Mouse (Mus musculus) neural tube, embryonic 13.5 days (tissue): ENCODE data around the gene Rsbn1. TPM values are rescaled to one million over a fixed set of nuclear protein-coding genes. Genes with fewer than 3 reads are reported as not detected.

Experiments used
- ATAC-seq: fragments of 200-750 bp; cut with Nextera tagmentation; 2 replicates; pipeline ENCODE4 v1.8.0; 2017; ENCODE audit warnings: low read depth, mild to moderate bottlenecking, moderate TSS enrichment, moderate library complexity
- H3K27ac ChIP-seq: fragments of 300-500 bp; sonication (generic); replicated peaks from 2 replicates; pipeline ENCODE4 v1.5.1; 2015; ENCODE audit warnings: moderate library complexity, mild to moderate bottlenecking, inconsistent platforms
- H3K27me3 ChIP-seq: fragments of 300-500 bp; sonication (generic); 2 replicates; pipeline ENCODE4 v1.6.1; 2015; ENCODE audit warnings: mild to moderate bottlenecking, inconsistent platforms
- H3K36me3 ChIP-seq: fragments of 300-500 bp; sonication (generic); 2 replicates; pipeline ENCODE4 v1.6.1; 2015; ENCODE audit warnings: mild to moderate bottlenecking, inconsistent platforms
- H3K4me1 ChIP-seq: fragments of 300-500 bp; sonication (generic); replicated peaks from 2 replicates; pipeline ENCODE4 v1.6.1; 2015; ENCODE audit warnings: inconsistent platforms
- H3K4me2 ChIP-seq: fragments of 300-500 bp; sonication (generic); 2 replicates; pipeline ENCODE4 v1.6.1; 2015; ENCODE audit warnings: inconsistent platforms, mild to moderate bottlenecking, moderate library complexity
- H3K4me3 ChIP-seq: fragments of 300-500 bp; sonication (generic); 2 replicates; pipeline ENCODE4 v1.5.1; 2015; ENCODE audit warnings: mild to moderate bottlenecking, inconsistent platforms
- H3K9ac ChIP-seq: fragments of 300-500 bp; sonication (generic); 2 replicates; pipeline ENCODE4 v1.6.1; 2015; ENCODE audit warnings: moderate library complexity, mild to moderate bottlenecking, inconsistent platforms
- H3K9me3 ChIP-seq: fragments of 300-500 bp; sonication (generic); 2 replicates; pipeline ENCODE4 v1.6.1; 2016; ENCODE audit warnings: inconsistent platforms
- WGBS: fragments of 180-500 bp; shearing (Covaris S2); methylation state at CpG from one replicate; pipeline ENCODE4 v1.1.7; 2015; 5-methylcytosine and 5-hydroxymethylcytosine counted together
- polyA plus RNA-seq: library from polyadenylated mRNA; unstranded; fragments of >200 nt; fragmentation: Nextera tagmentation; extraction: Ambion mirVana; gene quantifications from 2 replicates; pipeline ENCODE4 v1.2.1, GENCODE M21; 2015

Gene Rsbn1
- polyA plus RNA-seq, 1 experiment from 2014 or later = 19.4 TPM

DNA sequence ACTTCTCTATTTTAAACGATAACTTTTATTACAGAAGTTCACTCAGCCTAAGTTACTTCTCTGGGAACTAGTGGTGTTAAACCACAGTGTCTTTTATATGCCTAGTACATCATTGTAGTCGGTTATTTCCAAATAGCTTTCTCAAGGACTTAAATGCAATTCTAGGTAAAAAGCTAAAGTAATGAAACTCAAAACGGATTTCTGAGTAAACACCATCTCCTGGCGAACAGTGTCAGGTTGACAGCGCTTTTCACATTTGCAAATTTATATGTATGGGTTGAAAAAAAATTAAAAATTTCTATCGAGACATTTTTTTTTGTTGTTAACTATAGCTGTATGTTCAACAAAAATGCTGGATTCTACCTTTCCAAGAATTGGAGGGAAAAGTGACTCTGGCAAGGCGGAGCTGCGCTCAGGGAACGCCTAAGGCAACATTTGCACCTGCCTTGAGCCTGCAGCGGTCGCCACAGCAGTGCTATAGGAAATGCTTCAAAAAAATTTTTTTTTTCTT is 414 bp upstream of the Rsbn1 start:
- H3K27me3 ChIP-seq = no peaks in the 10 kb centered on the region
- WGBS = 3% methylated on average over 11 of the region's 11 CpGs
- no peaks in the 10 kb centered on the region for H3K36me3 ChIP-seq
- H3K4me3 ChIP-seq = peak overlapping the region; percentile 99
- peaks cover 25% of the 10 kb centered on the region for H3K4me1 ChIP-seq
- ATAC-seq = peak; percentile 21
- peak overlapping the region; percentile 69 for H3K4me2 ChIP-seq
- H3K9me3 ChIP-seq = no peaks in the 10 kb centered on the region
- H3K27ac ChIP-seq = peak overlapping the region; percentile 86
- H3K9ac ChIP-seq = peak overlapping the region; percentile 68

DNA sequence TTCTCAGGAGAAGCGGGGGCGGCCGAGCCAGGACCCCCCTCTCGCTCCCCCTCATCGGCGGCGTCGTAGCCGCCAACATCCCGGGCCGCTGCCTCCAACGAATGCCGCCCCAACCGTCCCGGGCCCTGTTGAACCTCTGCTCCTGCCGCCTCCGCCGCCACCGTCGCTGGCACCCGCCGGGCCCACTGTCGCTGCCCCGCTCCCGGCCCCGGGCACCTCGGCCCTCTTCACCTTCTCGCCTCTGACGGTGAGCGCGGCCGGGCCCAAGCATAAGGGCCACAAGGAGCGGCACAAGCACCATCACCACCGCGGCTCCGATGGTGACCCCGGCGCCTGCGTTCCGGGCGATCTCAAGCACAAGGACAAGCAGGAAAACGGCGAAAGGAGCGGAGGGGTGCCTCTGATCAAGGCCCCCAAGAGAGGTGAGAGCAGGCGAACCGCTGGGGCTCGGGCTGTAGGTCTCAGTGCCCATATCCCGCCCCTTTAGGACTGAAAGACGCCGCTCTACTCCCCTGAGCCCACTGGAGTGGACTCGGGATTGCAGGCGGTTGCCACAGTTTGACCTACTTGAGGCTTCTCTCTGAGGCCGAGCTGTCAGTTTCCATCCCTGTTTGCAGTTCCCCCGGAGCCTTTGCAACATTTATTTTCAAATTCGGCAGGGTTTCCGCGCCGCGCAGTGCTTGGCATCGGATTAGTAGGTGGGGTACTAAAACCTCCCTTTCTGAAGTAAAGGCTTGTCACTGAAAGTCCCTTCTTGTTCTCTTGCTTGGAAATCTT is 1.0 kb downstream of the Rsbn1 start:
- Histone ChIP-seq H3K4me2 (peak overlapping the region; percentile 85), H3K9me3 (no peaks in the 10 kb centered on the region), H3K4me1 (peaks cover 28% of the 10 kb centered on the region), H3K4me3 (peak overlapping the region; percentile 99), H3K36me3 (no peaks in the 10 kb centered on the region), H3K27me3 (no peaks in the 10 kb centered on the region), H3K9ac (peak overlapping the region; percentile 97), H3K27ac (peak overlapping the region; percentile 96)
- ATAC-seq = peak; percentile 58
- under 1% methylated on average over 54 of the region's 60 CpGs for WGBS

GRCm38 (mm10) chr3:103915509-103915896 is 1.6 kb downstream of the Rsbn1 start:
- 0 out of 2 replicates have a peak overlapping the region, but pooled peaks have one; percentile 96 for H3K27ac ChIP-seq
- peak overlapping the region; percentile 99 for H3K4me3 ChIP-seq
- H3K4me1 ChIP-seq = peaks cover 31% of the 10 kb centered on the region
- ATAC-seq = no peak
- peak overlapping the region; percentile 85 for H3K4me2 ChIP-seq
- WGBS = 5% methylated on average over 7 of the region's 7 CpGs
- H3K9me3 ChIP-seq = no peaks in the 10 kb centered on the region
- peak overlapping the region; percentile 97 for H3K9ac ChIP-seq
- H3K36me3 ChIP-seq = no peaks in the 10 kb centered on the region
- H3K27me3 ChIP-seq = no peaks in the 10 kb centered on the region

DNA sequence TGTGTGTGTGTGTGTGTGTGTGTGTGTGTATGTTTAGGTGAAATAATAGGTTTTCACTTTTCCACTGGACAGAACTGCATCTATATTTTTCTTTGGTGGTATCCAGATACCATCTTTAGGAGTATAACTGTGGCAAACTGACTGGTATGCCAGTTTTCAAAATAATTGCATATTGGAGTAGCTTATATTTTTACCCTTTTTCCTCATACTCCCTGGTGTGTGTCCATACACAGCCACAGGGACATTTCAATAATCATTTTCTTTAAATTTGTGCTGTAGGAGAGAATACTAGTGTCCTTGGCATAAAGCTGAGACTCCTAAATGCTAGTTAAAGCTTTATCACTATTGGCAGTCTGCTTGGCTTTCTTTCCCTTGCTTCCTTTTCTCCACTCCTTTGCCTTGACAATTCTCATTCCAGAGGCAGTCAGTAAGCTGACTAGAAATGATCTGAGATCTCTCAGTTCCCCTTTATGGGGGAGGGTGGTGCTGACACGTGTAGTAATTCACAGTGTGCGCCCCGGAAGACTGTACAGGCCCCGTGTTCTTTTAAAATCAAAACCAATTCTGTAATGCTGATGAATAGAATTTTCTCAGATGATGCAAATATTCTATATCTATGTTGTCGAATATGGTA is 2.4 kb downstream of the Rsbn1 start:
- Histone ChIP-seq H3K4me1 (peaks cover 31% of the 10 kb centered on the region), H3K9me3 (no peaks in the 10 kb centered on the region), H3K27me3 (no peaks in the 10 kb centered on the region), H3K4me3 (peak overlapping the region; percentile 99), H3K9ac (peak overlapping the region; percentile 61), H3K36me3 (no peaks in the 10 kb centered on the region), H3K27ac (no peak overlapping the region), H3K4me2 (peak overlapping the region; percentile 85)
- no peak for ATAC-seq
- WGBS = 25% methylated on average over 5 of the region's 5 CpGs

DNA sequence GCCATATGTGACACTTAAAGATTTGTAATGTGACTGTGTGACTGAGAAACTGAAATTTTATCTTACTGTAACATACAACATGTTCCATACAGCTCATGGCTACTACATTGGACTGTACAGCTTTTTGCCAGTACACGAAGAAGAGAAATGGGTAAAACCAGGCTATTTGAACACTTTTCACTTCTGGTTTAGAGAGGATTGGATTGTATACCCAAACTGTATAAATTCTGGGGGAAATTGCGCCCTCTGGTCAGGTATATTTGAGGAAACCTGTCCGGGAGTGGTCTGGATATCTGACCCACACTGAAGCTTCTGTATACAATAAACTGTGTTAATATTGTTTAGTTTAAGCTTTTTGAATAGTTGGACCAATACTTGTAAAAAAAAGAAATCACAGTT is 2.9 kb downstream of the Rsbn1 start:
- no peak overlapping the region for H3K27ac ChIP-seq
- no peaks in the 10 kb centered on the region for H3K9me3 ChIP-seq
- H3K36me3 ChIP-seq = no peaks in the 10 kb centered on the region
- WGBS = 77% methylated on average over 3 of the region's 3 CpGs
- H3K4me1 ChIP-seq = peaks cover 35% of the 10 kb centered on the region
- peak overlapping the region; percentile 61 for H3K9ac ChIP-seq
- H3K27me3 ChIP-seq = no peaks in the 10 kb centered on the region
- H3K4me2 ChIP-seq = peak overlapping the region; percentile 85
- H3K4me3 ChIP-seq = peak overlapping the region; percentile 99
- no peak for ATAC-seq

DNA sequence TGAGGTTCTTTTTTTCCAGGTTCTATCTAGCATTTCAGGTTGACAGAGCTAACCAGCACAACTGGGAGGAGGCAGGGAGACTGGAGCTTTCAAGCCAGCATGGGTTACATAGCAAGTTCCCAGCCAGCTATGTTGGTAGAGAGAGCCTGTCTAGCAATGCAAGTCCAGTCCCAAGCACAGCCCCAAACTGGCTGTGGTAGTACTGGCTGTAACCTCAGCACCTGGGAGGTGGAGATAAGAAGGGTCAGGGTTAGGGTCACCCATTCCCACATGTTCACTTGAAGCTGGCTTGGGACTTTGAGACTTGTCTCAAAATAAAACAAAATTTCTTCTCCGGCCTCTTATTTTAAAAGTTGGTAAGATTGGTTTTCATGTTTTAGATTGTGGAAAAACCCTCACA is 6.2 kb downstream of the Rsbn1 start:
- Histone ChIP-seq H3K27me3 (no peaks in the 10 kb centered on the region), H3K27ac (no peak overlapping the region), H3K4me3 (no peak overlapping the region), H3K4me1 (peaks cover 55% of the 10 kb centered on the region), H3K4me2 (no peak overlapping the region), H3K9me3 (no peaks in the 10 kb centered on the region), H3K9ac (no peak overlapping the region), H3K36me3 (no peaks in the 10 kb centered on the region)
- ATAC-seq = no peak
- WGBS = 95% methylated on average over 1 of the region's 1 CpGs

DNA sequence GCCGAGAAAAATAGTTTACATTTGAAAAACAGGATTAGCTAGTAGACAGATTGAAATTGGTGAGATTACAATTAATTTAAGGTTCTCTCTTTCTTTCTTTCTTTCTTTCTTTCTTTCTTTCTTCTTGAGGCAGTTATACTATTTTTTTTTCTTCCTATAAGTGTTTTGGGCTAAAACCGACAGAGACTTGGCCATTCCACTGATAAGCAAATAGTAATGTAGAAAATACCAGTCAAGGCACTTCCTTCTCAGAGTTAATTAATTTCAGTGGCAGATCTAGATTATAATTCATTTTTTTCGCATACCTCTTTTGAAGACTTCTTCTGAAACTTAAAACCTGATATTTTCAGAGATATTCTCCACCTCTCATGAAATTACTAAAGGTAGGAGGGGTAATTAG is 11.4 kb downstream of the Rsbn1 start:
- no peaks in the 10 kb centered on the region for H3K27me3 ChIP-seq
- no peak overlapping the region for H3K9ac ChIP-seq
- H3K36me3 ChIP-seq = peaks cover 13% of the 10 kb centered on the region; the same call in 1 of the 2 replicates
- no peak overlapping the region for H3K4me2 ChIP-seq
- H3K4me1 ChIP-seq = peaks cover 40% of the 10 kb centered on the region
- H3K4me3 ChIP-seq = no peak overlapping the region
- no peak for ATAC-seq
- 65% methylated on average over 3 of the region's 3 CpGs for WGBS
- H3K9me3 ChIP-seq = no peaks in the 10 kb centered on the region
- no peak overlapping the region for H3K27ac ChIP-seq

GRCm38 (mm10) chr3:103927511-103927910 is 13.6 kb downstream of the Rsbn1 start:
- Histone ChIP-seq H3K9ac (no peak overlapping the region), H3K4me2 (no peak overlapping the region), H3K9me3 (no peaks in the 10 kb centered on the region), H3K4me1 (peaks cover 30% of the 10 kb centered on the region), H3K27me3 (no peaks in the 10 kb centered on the region), H3K27ac (peak overlapping the region; percentile 42; the same call in 1 of the 2 replicates), H3K36me3 (peaks cover 28% of the 10 kb centered on the region), H3K4me3 (no peak overlapping the region)
- 47% methylated on average over 6 of the region's 6 CpGs for WGBS
- no peak for ATAC-seq

DNA sequence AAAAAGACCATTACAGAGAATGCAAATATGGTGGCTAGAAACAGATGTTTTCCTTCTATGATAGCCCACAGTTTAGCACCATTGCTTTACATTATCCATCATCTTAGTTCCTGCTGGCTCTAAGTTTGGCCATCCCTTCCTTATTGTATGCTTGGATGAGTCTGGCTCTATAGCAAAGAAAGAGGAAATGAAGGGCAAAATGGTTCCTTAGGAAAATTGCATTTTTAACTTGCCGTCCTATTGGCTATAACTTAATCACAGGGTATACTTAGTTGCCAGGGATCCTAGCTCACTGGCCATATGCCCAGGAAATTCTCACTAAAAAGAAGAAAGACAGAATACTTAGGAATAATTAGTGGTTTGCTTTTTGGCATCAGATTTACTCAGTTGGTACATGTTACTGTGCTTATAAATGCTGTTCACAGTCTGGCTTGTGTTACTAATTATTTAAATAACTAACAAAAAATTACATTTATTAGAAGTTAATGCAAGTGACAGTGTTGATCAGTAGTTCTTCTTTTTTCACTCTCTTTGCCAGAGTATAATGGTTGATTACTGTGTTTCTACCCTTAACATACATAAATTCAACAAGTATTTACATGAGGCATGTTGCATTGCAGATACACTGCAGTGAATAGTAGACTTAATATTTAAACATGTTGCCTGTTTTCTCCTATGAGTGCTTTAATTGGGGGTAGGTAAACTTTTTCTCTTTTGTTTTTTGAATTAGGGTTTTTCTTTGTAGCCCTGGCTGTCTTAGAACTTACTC is 31.1 kb downstream of the Rsbn1 start:
- no peaks in the 10 kb centered on the region for H3K36me3 ChIP-seq
- ATAC-seq = no peak
- no peak overlapping the region for H3K9ac ChIP-seq
- H3K4me2 ChIP-seq = no peak overlapping the region
- no peak overlapping the region for H3K4me3 ChIP-seq
- no peaks in the 10 kb centered on the region for H3K4me1 ChIP-seq
- H3K27me3 ChIP-seq = no peaks in the 10 kb centered on the region
- H3K27ac ChIP-seq = no peak overlapping the region
- H3K9me3 ChIP-seq = no peaks in the 10 kb centered on the region
- WGBS = 81% methylated on average over 1 of the region's 1 CpGs

DNA sequence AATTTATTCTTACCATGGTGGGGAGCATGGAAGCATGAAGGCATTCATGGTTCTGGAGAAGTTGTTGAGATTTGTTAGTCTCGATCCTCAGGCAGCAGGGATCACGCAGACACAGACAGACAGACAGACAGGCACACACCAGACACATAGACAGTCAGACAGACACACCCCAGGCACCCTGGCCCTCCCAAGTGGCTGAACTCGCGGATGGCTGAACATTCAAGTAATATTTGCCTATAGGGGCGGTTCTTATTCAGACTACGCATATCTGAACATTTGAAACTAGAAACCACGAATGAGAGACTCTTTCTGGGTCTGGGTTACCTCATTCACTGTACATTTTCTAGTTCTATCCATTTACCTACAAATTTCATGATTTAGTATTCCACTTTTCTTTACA is 34.7 kb downstream of the Rsbn1 start:
- ATAC-seq = no peak
- WGBS = 90% methylated on average over 7 of the region's 7 CpGs

DNA sequence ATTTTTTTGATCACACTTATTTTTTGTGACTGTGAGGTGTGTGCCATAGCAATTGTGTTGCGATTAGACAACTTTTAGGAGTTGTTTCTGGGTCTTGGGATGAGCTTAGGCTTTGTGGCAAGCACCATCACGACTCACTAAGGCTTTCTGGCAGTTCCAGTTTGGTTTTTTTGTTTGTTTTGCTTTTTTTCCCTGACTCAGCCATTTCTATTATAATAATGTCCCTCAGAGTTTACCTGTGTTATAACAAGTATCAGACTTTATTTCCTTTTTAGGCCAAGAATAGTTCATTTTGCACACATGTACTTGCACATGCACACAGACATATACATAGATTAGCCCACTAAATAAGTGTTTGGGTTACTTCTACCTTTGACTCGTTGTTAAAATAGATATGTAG is 46.7 kb downstream of the Rsbn1 start:
- H3K9ac ChIP-seq = no peak overlapping the region
- no peak overlapping the region for H3K27ac ChIP-seq
- ATAC-seq = no peak
- peaks cover 36% of the 10 kb centered on the region for H3K36me3 ChIP-seq
- H3K9me3 ChIP-seq = no peaks in the 10 kb centered on the region
- no peak overlapping the region for H3K4me3 ChIP-seq
- H3K4me2 ChIP-seq = no peak overlapping the region
- H3K27me3 ChIP-seq = no peaks in the 10 kb centered on the region
- 91% methylated on average over 3 of the region's 3 CpGs for WGBS
- no peaks in the 10 kb centered on the region for H3K4me1 ChIP-seq

More for the DNA sequence above, 34.7 kb downstream of the Rsbn1 start:
- no peak overlapping the region for H3K27ac ChIP-seq
- H3K36me3 ChIP-seq = no peaks in the 10 kb centered on the region
- H3K4me1 ChIP-seq = no peaks in the 10 kb centered on the region
- H3K4me3 ChIP-seq = no peak overlapping the region
- no peak overlapping the region for H3K4me2 ChIP-seq
- H3K9ac ChIP-seq = no peak overlapping the region
- H3K9me3 ChIP-seq = no peaks in the 10 kb centered on the region
- no peaks in the 10 kb centered on the region for H3K27me3 ChIP-seq

DNA sequence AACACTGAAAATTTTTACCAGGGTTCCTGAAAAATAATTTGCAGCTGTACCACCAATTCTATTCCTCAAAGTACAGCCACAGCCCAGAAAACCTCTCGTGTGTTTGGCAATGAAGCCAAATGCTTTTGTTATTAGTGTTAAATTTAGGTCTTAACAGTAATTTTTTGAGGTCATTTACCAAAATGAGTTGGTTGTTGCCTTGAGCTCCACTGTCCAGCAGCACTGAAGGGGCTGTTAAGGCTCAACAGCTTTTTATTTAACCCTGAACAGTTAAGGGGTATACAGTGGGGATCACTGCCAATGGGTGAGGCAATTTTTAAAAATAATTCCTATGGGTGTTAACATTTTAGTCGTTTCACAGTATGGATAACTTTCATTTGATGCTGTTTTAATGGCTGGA is 53.3 kb downstream of the Rsbn1 start:
- 23% methylated on average over 2 of the region's 2 CpGs for WGBS
- Histone ChIP-seq H3K27me3 (no peaks in the 10 kb centered on the region), H3K36me3 (peaks cover 26% of the 10 kb centered on the region), H3K27ac (peak overlapping the region; percentile 98), H3K4me1 (peaks cover 31% of the 10 kb centered on the region), H3K4me3 (peak overlapping the region; percentile 87), H3K4me2 (peak overlapping the region; percentile 81), H3K9me3 (no peaks in the 10 kb centered on the region), H3K9ac (peak overlapping the region; percentile 97)
- no peak for ATAC-seq
